Mouse (Mus musculus) intestine, postnatal 0 days (tissue): ENCODE data around the gene Gipc2. TPM values are rescaled to one million over a fixed set of nuclear protein-coding genes. Genes with fewer than 3 reads are reported as not detected.

Source experiments
- ATAC-seq: fragments of 200-750 bp; cut with Nextera tagmentation; 2 replicates; pipeline ENCODE4 v1.8.0; 2017; ENCODE audit warnings: mild to moderate bottlenecking, moderate TSS enrichment, moderate library complexity
- H3K27ac ChIP-seq: fragments of 300-500 bp; sonication (generic); 2 replicates; pipeline ENCODE4 v1.5.1; 2014; ENCODE audit warnings: mild to moderate bottlenecking, low read depth, low read length, moderate library complexity
- H3K27me3 ChIP-seq: fragments of 300-500 bp; sonication (generic); replicated peaks from 2 replicates; pipeline ENCODE4 v1.6.1; 2014; ENCODE audit warnings: low read length, mixed read lengths; ENCODE audit not compliant: control insufficient read depth, insufficient read depth
- H3K36me3 ChIP-seq: fragments of 300-500 bp; sonication (generic); 2 replicates; pipeline ENCODE4 v1.6.1; 2014; ENCODE audit warnings: mild to moderate bottlenecking, moderate library complexity; ENCODE audit not compliant: control insufficient read depth, insufficient read depth
- H3K4me1 ChIP-seq: fragments of 300-500 bp; sonication (generic); replicated peaks from 2 replicates; pipeline ENCODE4 v1.6.1; 2014; ENCODE audit warnings: antibody characterized with exemption, low read length, mixed read lengths; ENCODE audit not compliant: control insufficient read depth, insufficient read depth
- H3K4me2 ChIP-seq: fragments of 300-500 bp; sonication (generic); replicated peaks from 2 replicates; pipeline ENCODE4 v1.6.1; 2014; ENCODE audit warnings: low read depth, mild to moderate bottlenecking, moderate library complexity
- H3K4me3 ChIP-seq: fragments of 300-500 bp; sonication (generic); 2 replicates; pipeline ENCODE4 v1.5.1; 2014; ENCODE audit warnings: low read depth, low read length
- H3K9ac ChIP-seq: fragments of 300-500 bp; sonication (generic); 2 replicates; pipeline ENCODE4 v1.6.1; 2014; ENCODE audit warnings: mild to moderate bottlenecking, low read depth, low read length
- H3K9me3 ChIP-seq: fragments of 300-500 bp; sonication (generic); 2 replicates; pipeline ENCODE4 v1.6.1; 2016; ENCODE audit warnings: mixed run types; ENCODE audit not compliant: control insufficient read depth
- CTCF ChIP-seq: sonication (generic); IDR thresholded peaks from 2 replicates; pipeline ENCODE4 v1.5.1; 2016; ENCODE audit warnings: low read depth, mild to moderate bottlenecking, control low read depth, antibody characterized with exemption, moderate library complexity
- WGBS: fragments of 180-500 bp; shearing (Covaris S2); extraction: QIAGEN DNeasy Blood & Tissue Kit; methylation state at CpG from one replicate; pipeline ENCODE4 v1.1.7; 2014; 5-methylcytosine and 5-hydroxymethylcytosine counted together
- polyA plus RNA-seq: library from polyadenylated mRNA; unstranded; fragments of >200 nt; fragmentation: Nextera tagmentation; extraction: Ambion mirVana; gene quantifications from 2 replicates; pipeline ENCODE4 v1.2.1, GENCODE M21; 2015

The Gipc2 gene
- polyA plus RNA-seq, result 222 and 243 TPM in 2 replicates

- H3K27ac ChIP-seq, result peak within 1 kb of the TSS; percentile 93
- H3K36me3 ChIP-seq, result no peaks in the 10 kb centered on the region
- 16% methylated on average over 10 of the region's 10 CpGs for WGBS
- H3K9me3 ChIP-seq, result no peaks in the 10 kb centered on the region
- no peaks in the 10 kb centered on the region for H3K27me3 ChIP-seq
- H3K4me3 ChIP-seq, result peak within 1 kb of the TSS; percentile 76
- H3K9ac ChIP-seq, result peak within 1 kb of the TSS; percentile 72
- peak within 1 kb of the TSS; percentile 79 for H3K4me2 ChIP-seq
- H3K4me1 ChIP-seq, result no peaks in the 10 kb centered on the region; the same call in 1 of the 2 replicates
- no peak for TF ChIP-seq CTCF
- peak; percentile 63 for ATAC-seq
Observed at GRCm38 (mm10) chr3:152166099-152166423, at the start of gene Gipc2. TSS of gene Gipc2 (minus strand) at chr3:152166230.

GRCm38 (mm10) chr3:152213416-152213815 lies 47.4 kb upstream of the Gipc2 start:
- Histone ChIP-seq H3K36me3 (peaks cover 14% of the 10 kb centered on the region), H3K9me3 (no peaks in the 10 kb centered on the region), H3K9ac (0 out of 2 replicates have a peak overlapping the region, but pooled peaks have one; percentile 2), H3K4me2 (peak overlapping the region; percentile 80), H3K4me1 (no peaks in the 10 kb centered on the region; the same call in 1 of the 2 replicates), H3K4me3 (no peak overlapping the region), H3K27me3 (no peaks in the 10 kb centered on the region), H3K27ac (no peak overlapping the region)
- 16% methylated on average over 3 of the region's 3 CpGs for WGBS
- ATAC-seq, result no peak
- TF ChIP-seq CTCF, result no peak

GRCm38 (mm10) chr3:152211731-152212279 lies 45.8 kb upstream of the Gipc2 start:
- Histone ChIP-seq H3K9me3 (no peaks in the 10 kb centered on the region), H3K4me2 (peak overlapping the region; percentile 80), H3K36me3 (peaks cover 11% of the 10 kb centered on the region; the same call in 1 of the 2 replicates), H3K27me3 (no peaks in the 10 kb centered on the region), H3K9ac (peak overlapping the region; percentile 98), H3K4me3 (peak overlapping the region; percentile 91), H3K27ac (no peak overlapping the region), H3K4me1 (peaks cover 4% of the 10 kb centered on the region; the same call in 1 of the 2 replicates)
- ATAC-seq, result no peak
- 1% methylated on average over 7 of the region's 7 CpGs for WGBS
- no peak for TF ChIP-seq CTCF

GRCm38 (mm10) chr3:152210728-152211391 lies 44.8 kb upstream of the Gipc2 start:
- ATAC-seq, result peak; percentile 60
- Histone ChIP-seq H3K9me3 (no peaks in the 10 kb centered on the region), H3K36me3 (peaks cover 4% of the 10 kb centered on the region; the same call in 1 of the 2 replicates), H3K4me2 (peak overlapping the region; percentile 80), H3K4me1 (peaks cover 9% of the 10 kb centered on the region; the same call in 1 of the 2 replicates), H3K27me3 (no peaks in the 10 kb centered on the region), H3K9ac (peak overlapping the region; percentile 98), H3K4me3 (peak overlapping the region; percentile 91), H3K27ac (peak overlapping the region; percentile 100)
- TF ChIP-seq CTCF, result no peak
- under 1% methylated on average over 66 of the region's 68 CpGs for WGBS

GRCm38 (mm10) chr3:152209967-152210634 lies 44.1 kb upstream of the Gipc2 start, which contains the start of the genes Dnajb4 and Fubp1:
TSS of gene Dnajb4 (minus strand) at chr3:152210302.
TSS of gene Fubp1 (plus strand) at chr3:152210422.
- H3K9me3 ChIP-seq, result no peaks in the 10 kb centered on the region
- no peak for TF ChIP-seq CTCF
- H3K27ac ChIP-seq, result peak within 1 kb of the TSS; percentile 100
- WGBS, result under 1% methylated on average over 83 of the region's 85 CpGs
- peak within 1 kb of the TSS; percentile 91 for H3K4me3 ChIP-seq
- no peaks in the 10 kb centered on the region; the same call in 1 of the 2 replicates for H3K36me3 ChIP-seq
- H3K9ac ChIP-seq, result peak within 1 kb of the TSS; percentile 98
- no peaks in the 10 kb centered on the region for H3K27me3 ChIP-seq
- peak; percentile 96 for ATAC-seq
- peaks cover 9% of the 10 kb centered on the region; the same call in 1 of the 2 replicates for H3K4me1 ChIP-seq
- peak within 1 kb of the TSS; percentile 80 for H3K4me2 ChIP-seq
